Comparison of ENCODE assay signal across 15 mouse cellular contexts in genomic region chr1:172277172-172277571, GRCm38 (mm10). TPM values are rescaled to one million over a fixed set of nuclear protein-coding genes. Genes with fewer than 3 reads are reported as not detected.
DNase-seq lines count a peak whose midpoint lies in the region; ATAC-seq and TF ChIP-seq lines count a peak whose summit lies in the region.
"Had no signal": no experiment of that assay in that cellular context is flagged by ENCODE, and none has a peak within 500 bp of the region (broad histone marks: within the 10 kb centered on the region; RNA-seq: fewer than 3 reads in every experiment).

No protein-coding gene starts in this region.

- no peak for TF ChIP-seq EP300 in heart, adult 2 months (IDR thresholded peaks at IDR 0.05; ENCODE audit: insufficient read depth, low read depth, low read length)

- H3K79me2 ChIP-seq in heart, adult 2 months (replicated peaks; ENCODE audit: control insufficient read depth, insufficient read depth, low read length), result no peaks in the 10 kb centered on the region

- TF ChIP-seq CTCF in heart, adult 2 months (IDR thresholded peaks at IDR 0.05), result no peak

- ATAC-seq in common myeloid progenitor, adult 5-6 weeks (replicated peaks; ENCODE audit: low read depth, poor library complexity, severe bottlenecking), result peak; percentile 91
- ATAC-seq in hindbrain, embryonic 14.5 days (ENCODE audit: low FRiP score), result no peak

- H3K27me3 ChIP-seq in heart, adult 2 months (ENCODE audit: control insufficient read depth, insufficient read depth, low read length), result no peaks in the 10 kb centered on the region
- H3K27me3 ChIP-seq in heart, embryonic 10.5 days (ENCODE audit: insufficient read depth, poor library complexity, severe bottlenecking), result no peaks in the 10 kb centered on the region
- H3K27me3 ChIP-seq in hindbrain, embryonic 14.5 days (ENCODE audit: control insufficient read depth, insufficient read depth, low read length), result no peaks in the 10 kb centered on the region
- H3K27me3 ChIP-seq: heart, embryonic 15.5 days; limb, embryonic 15.5 days; neural tube, embryonic 12.5 days had no signal

- no peaks in the 10 kb centered on the region; the same call in 1 of the 2 replicates for H3K36me3 ChIP-seq in heart, adult 2 months (ENCODE audit: control insufficient read depth, insufficient read depth, low read length)
- peaks cover 15% of the 10 kb centered on the region; the same call in 1 of the 2 replicates for H3K36me3 ChIP-seq in heart, embryonic 10.5 days
- no peaks in the 10 kb centered on the region for H3K36me3 ChIP-seq in hindbrain, embryonic 14.5 days (replicated peaks; ENCODE audit: control insufficient read depth, insufficient read depth)
- H3K36me3 ChIP-seq: heart, embryonic 15.5 days; limb, embryonic 15.5 days; neural tube, embryonic 12.5 days had no signal

- WGBS in heart, adult 2 months, result 31% methylated on average over 3 of the region's 3 CpGs
- WGBS in heart, embryonic 10.5 days, result 55% methylated on average over 3 of the region's 3 CpGs
- 88% methylated on average over 3 of the region's 3 CpGs for whole genome bisulfite sequencing in hindbrain, embryonic 14.5 days

- H3K9ac ChIP-seq in heart, adult 2 months (ENCODE audit: low read depth, low read length), result no peak overlapping the region
- no peak overlapping the region for H3K9ac ChIP-seq in hindbrain, embryonic 14.5 days
- H3K9ac ChIP-seq: heart, embryonic 15.5 days; limb, embryonic 15.5 days; neural tube, embryonic 12.5 days had no signal

- intact Hi-C loops in heart, adult 2 months (cut with DNase I), result no loop called here

- H3K4me2 ChIP-seq in hindbrain, embryonic 14.5 days (replicated peaks), result no peak overlapping the region
- H3K4me2 ChIP-seq: heart, embryonic 15.5 days; limb, embryonic 15.5 days; neural tube, embryonic 12.5 days had no signal

- H3K4me1 ChIP-seq in heart, adult 2 months (ENCODE audit: control insufficient read depth, insufficient read depth, low read length), result peaks cover 4% of the 10 kb centered on the region
- H3K4me1 ChIP-seq in heart, embryonic 10.5 days, result peaks cover 26% of the 10 kb centered on the region
- no peaks in the 10 kb centered on the region for H3K4me1 ChIP-seq in hindbrain, embryonic 14.5 days (replicated peaks; ENCODE audit: control insufficient read depth, insufficient read depth, low read length)
- H3K4me1 ChIP-seq: limb, embryonic 15.5 days; neural tube, embryonic 12.5 days had no signal

- H3K4me3 ChIP-seq in heart, adult 2 months, result no peak overlapping the region
- no peak overlapping the region for H3K4me3 ChIP-seq in heart, embryonic 10.5 days
- no peak overlapping the region for H3K4me3 ChIP-seq in hindbrain, embryonic 14.5 days (replicated peaks; ENCODE audit: low read length)
- H3K4me3 ChIP-seq: heart, embryonic 15.5 days; limb, embryonic 15.5 days; neural tube, embryonic 12.5 days had no signal

- no peaks in the 10 kb centered on the region for H3K9me3 ChIP-seq in heart, embryonic 10.5 days
- no peaks in the 10 kb centered on the region for H3K9me3 ChIP-seq in hindbrain, embryonic 14.5 days (ENCODE audit: control insufficient read depth, low read length)
- H3K9me3 ChIP-seq: heart, embryonic 15.5 days; limb, embryonic 15.5 days; neural tube, embryonic 12.5 days had no signal

- no peak overlapping the region for H3K27ac ChIP-seq in heart, adult 2 months
- H3K27ac ChIP-seq in heart, embryonic 10.5 days, result no peak overlapping the region
- no peak overlapping the region for H3K27ac ChIP-seq in hindbrain, embryonic 14.5 days
- H3K27ac ChIP-seq: heart, embryonic 15.5 days; limb, embryonic 15.5 days; neural tube, embryonic 12.5 days had no signal

- TF ChIP-seq POLR2A in heart, adult 2 months (IDR thresholded peaks at IDR 0.05; ENCODE audit: insufficient read depth, low read depth, low read length), result 0 out of 2 replicates have a peak, but pooled peaks have one; percentile 5

- peak in 1 of 2 experiments; percentile 56 for DNase-seq in heart, adult 2 months
- DNase-seq in heart, embryonic 10.5 days (ENCODE audit: low spot score), result no peak
- peak; percentile 68 for DNase-seq in CD4-positive helper T cell, adult 2 months (ENCODE audit: low read depth, low spot score)
- DNase-seq in spleen, adult 12 weeks (ENCODE audit: low spot score), result peak; percentile 20
- DNase-seq in hindbrain, embryonic 14.5 days (ENCODE audit: low spot score), result no peak
- no peak for DNase-seq in urinary bladder, postnatal 25 days (ENCODE audit: low spot score)
- DNase-seq in retina, postnatal 1 day, result no peak
- DNase-seq: cerebellum, postnatal 14 days; kidney, adult 18-20 months had no signal

RNA-seq across cellular contexts. Expression of gene Igsf8, which starts 15.7 kb away (rescaled TPM):
- total RNA-seq in heart, adult 2 months (2021), result 10 to 100 TPM; 10.9 to 13.5 TPM
- polyA plus RNA-seq in heart, adult 2 months (2012; rRNA removed), result 25.9 and 39.9 TPM in 2 replicates
- 30.1 and 33.2 TPM in 2 replicates for polyA plus RNA-seq in heart, embryonic 10.5 days (2016; fragmentation: Nextera tagmentation; extraction: Ambion mirVana)
- total RNA-seq in common myeloid progenitor, adult 5-6 weeks (2017), result 18.2 and 20.0 TPM in 2 replicates
- polyA plus RNA-seq in hindbrain, embryonic 14.5 days (2014; fragmentation: Nextera tagmentation; extraction: Ambion mirVana), result 64.7 and 69.0 TPM in 2 replicates

RNA-seq across cellular contexts. Expression of gene Atp1a4, which starts 19.0 kb away (rescaled TPM):
- not detected for total RNA-seq in heart, adult 2 months (2021)
- polyA plus RNA-seq in heart, adult 2 months (2012; rRNA removed), result 0.10 and 0.35 TPM in 2 replicates
- polyA plus RNA-seq in heart, embryonic 10.5 days (2016; fragmentation: Nextera tagmentation; extraction: Ambion mirVana), result 0.09 and 0.12 TPM in 2 replicates
- total RNA-seq in common myeloid progenitor, adult 5-6 weeks (2017), result not detected in 2 replicates
- 0.15 TPM in 1 of 2 replicates, not detected in the other for polyA plus RNA-seq in hindbrain, embryonic 14.5 days (2014; fragmentation: Nextera tagmentation; extraction: Ambion mirVana)
- total RNA-seq: layer of hippocampus, postnatal 25 days had no signal
- polyA plus RNA-seq: frontal cortex, adult 2 months; limb, embryonic 15.5 days; neural tube, embryonic 12.5 days had no signal

RNA-seq across cellular contexts. Expression of gene Atp1a2, which starts 20.7 kb away (rescaled TPM):
- 100 to 1,000 TPM; 462 to 588 TPM for total RNA-seq in heart, adult 2 months (2021)
- 319 and 349 TPM in 2 replicates for polyA plus RNA-seq in heart, adult 2 months (2012; rRNA removed)
- polyA plus RNA-seq in heart, embryonic 10.5 days (2016; fragmentation: Nextera tagmentation; extraction: Ambion mirVana), result 8.7 and 22.5 TPM in 2 replicates
- not detected in 2 replicates for total RNA-seq in common myeloid progenitor, adult 5-6 weeks (2017)
- 27.9 and 29.5 TPM in 2 replicates for polyA plus RNA-seq in hindbrain, embryonic 14.5 days (2014; fragmentation: Nextera tagmentation; extraction: Ambion mirVana)

RNA-seq across cellular contexts. Expression of gene Kcnj9, which starts 51.9 kb away (rescaled TPM):
- total RNA-seq in heart, adult 2 months (2021), result not detected
- polyA plus RNA-seq in heart, adult 2 months (2012; rRNA removed), result 0.04 and 0.06 TPM in 2 replicates
- polyA plus RNA-seq in heart, embryonic 10.5 days (2016; fragmentation: Nextera tagmentation; extraction: Ambion mirVana), result not detected in 2 replicates
- not detected in 2 replicates for total RNA-seq in common myeloid progenitor, adult 5-6 weeks (2017)
- 1.7 and 2.1 TPM in 2 replicates for polyA plus RNA-seq in hindbrain, embryonic 14.5 days (2014; fragmentation: Nextera tagmentation; extraction: Ambion mirVana)
- polyA plus RNA-seq: heart, embryonic 15.5 days had no signal

RNA-seq across cellular contexts. Expression of gene Casq1, which starts 57.5 kb away (rescaled TPM):
- 1 to 10 TPM; 3.3 to 5.6 TPM for total RNA-seq in heart, adult 2 months (2021)
- polyA plus RNA-seq in heart, adult 2 months (2012; rRNA removed), result 51.7 and 53.8 TPM in 2 replicates
- 225 and 307 TPM in 2 replicates for polyA plus RNA-seq in heart, embryonic 10.5 days (2016; fragmentation: Nextera tagmentation; extraction: Ambion mirVana)
- 0.23 TPM in 1 of 2 replicates, not detected in the other for total RNA-seq in common myeloid progenitor, adult 5-6 weeks (2017)
- polyA plus RNA-seq in hindbrain, embryonic 14.5 days (2014; fragmentation: Nextera tagmentation; extraction: Ambion mirVana), result 1.4 and 2.2 TPM in 2 replicates

Comparison
In these comparisons a context has a peak if more than half of its experiments do, and no peak if none do; other contexts are left out.
1. RNA of gene Atp1a2, which starts 20.7 kb away (polyA plus RNA-seq): 319 to 349 TPM in heart, adult 2 months; 27.9 to 29.5 TPM in hindbrain, embryonic 14.5 days and 8.7 to 22.5 TPM in heart, embryonic 10.5 days; every median in the first group is over 10 times any median in the second.
2. DNase-seq: peak in CD4-positive helper T cell, adult 2 months (single experiment) and spleen, adult 12 weeks (single experiment); none in heart, embryonic 10.5 days (single experiment), hindbrain, embryonic 14.5 days (single experiment), urinary bladder, postnatal 25 days (single experiment) and retina, postnatal 1 day (single experiment).